Mouse (Mus musculus): ENCODE results near the gene Zfp593.

DNA sequence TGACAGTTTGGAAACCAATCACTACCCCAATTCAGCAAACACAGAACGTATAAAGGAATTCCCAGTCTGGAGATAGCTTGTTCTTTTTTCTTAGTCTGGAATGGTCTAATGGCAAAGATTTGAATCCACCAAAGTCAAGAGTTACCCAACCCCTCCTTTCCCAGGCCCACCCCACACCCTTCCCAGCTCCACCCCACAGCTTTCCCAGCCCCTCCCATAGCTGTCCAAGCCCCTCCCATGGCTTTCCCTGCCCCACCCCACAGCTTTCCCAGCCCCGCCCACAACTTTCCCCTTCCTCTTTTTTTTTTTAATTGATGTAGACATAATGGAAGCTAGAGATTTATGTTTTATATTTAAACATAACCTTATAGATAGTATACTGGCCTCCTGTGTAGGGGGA, 46.0 kb downstream of the Zfp593 start:
- no peak for TF ChIP-seq POLR2A (IDR thresholded peaks at IDR 0.05; ENCODE audit: extremely low read depth, insufficient read depth, low read length)
- no peak for TF ChIP-seq CTCF (IDR thresholded peaks at IDR 0.05; ENCODE audit: low read depth, low read length)
